Mouse (Mus musculus): ENCODE data around the gene Vsig10l. TPM values are rescaled to one million over a fixed set of nuclear protein-coding genes. Genes with fewer than 3 reads are reported as not detected.
A peak's percentile ranks its signal among the peaks of the same experiment; 100 is the strongest.

Gene Vsig10l
- 3.1 and 5.0 TPM in 2 replicates for polyA plus RNA-seq (2016; fragmentation: Nextera tagmentation; extraction: Ambion mirVana)

DNA sequence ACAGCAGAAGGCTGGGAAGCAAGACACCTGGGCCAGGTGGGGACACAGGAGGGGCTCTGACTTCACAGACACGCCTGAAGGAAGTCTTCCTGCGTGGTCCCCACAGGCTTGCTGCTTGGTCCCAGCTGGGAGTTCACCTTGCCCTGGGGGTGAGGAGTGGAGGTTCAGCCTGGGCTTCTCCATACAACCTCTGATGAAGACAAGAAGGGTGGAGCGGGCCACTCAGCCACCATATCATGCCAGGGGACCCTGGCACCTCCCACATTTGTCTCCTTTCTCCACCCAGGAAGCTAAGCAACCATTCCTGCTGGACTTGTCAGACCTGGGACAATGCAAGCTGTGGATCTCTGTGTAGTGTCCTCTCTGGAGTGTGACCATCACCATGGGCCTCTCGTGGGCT, at the start of gene Vsig10l:
Gene Vsig10l, plus strand, starts transcription at position 301 of the 400 bp plus-strand sequence.
- Histone ChIP-seq H3K9me3 (no peaks in the 10 kb centered on the region), H3K36me3 (replicated peaks) (peaks cover 1% of the 10 kb centered on the region; the same call in 1 of the 2 replicates), H3K4me1 (peaks cover 18% of the 10 kb centered on the region), H3K27me3 (peaks cover 23% of the 10 kb centered on the region), H3K27ac (no peak within 1 kb of the TSS), H3K4me2 (no peak within 1 kb of the TSS), H3K9ac (no peak within 1 kb of the TSS), H3K4me3 (replicated peaks) (no peak within 1 kb of the TSS)
- ATAC-seq (ENCODE audit: low FRiP score) = no peak
- 69% methylated on average over 4 of the region's 4 CpGs for WGBS

GRCm38 (mm10) chr7:43417298-43417697, 45.7 kb upstream of the Vsig10l start:
- H3K9ac ChIP-seq = no peak overlapping the region
- H3K36me3 ChIP-seq (replicated peaks) = no peaks in the 10 kb centered on the region
- H3K27ac ChIP-seq = no peak overlapping the region
- H3K4me2 ChIP-seq = no peak overlapping the region
- 87% methylated on average over 10 of the region's 10 CpGs for WGBS
- H3K9me3 ChIP-seq = peaks cover 3% of the 10 kb centered on the region; the same call in 1 of the 2 replicates
- no peaks in the 10 kb centered on the region for H3K27me3 ChIP-seq
- ATAC-seq (ENCODE audit: low FRiP score) = no peak
- H3K4me1 ChIP-seq = no peaks in the 10 kb centered on the region
- H3K4me3 ChIP-seq (replicated peaks) = no peak overlapping the region

DNA sequence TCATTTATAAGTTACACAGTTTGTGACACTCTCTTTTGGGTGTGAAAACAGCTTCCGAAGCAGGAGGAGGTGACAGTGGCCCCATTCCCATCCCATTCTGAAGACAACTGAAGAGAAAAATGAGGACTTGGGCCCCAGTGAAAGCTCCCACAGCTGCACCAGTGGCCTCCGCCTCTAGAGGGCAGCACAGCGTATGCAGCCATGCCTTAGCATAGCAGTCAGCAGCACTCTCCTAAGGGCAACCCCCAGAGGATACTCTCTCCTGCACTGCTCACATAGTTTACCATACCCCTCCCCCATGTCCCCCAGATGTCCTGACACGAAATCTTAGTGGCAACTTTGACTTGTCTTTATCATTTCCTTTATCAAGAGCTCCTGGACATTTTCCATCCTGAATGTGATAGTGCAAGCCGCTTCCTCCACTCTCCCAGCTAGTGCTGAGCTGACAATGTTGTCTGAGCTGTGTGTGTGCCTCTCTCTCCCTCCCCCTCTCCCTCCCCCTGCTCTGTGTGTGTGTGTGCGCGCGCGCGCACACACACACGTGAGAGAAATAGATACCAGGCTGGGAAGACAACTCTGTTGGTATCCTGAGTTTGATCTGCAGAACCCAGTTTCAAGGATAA, 39.8 kb upstream of the Vsig10l start:
- peak overlapping the region; percentile 31; the same call in 1 of the 2 replicates for H3K4me2 ChIP-seq
- no peak overlapping the region for H3K4me3 ChIP-seq (replicated peaks)

DNA sequence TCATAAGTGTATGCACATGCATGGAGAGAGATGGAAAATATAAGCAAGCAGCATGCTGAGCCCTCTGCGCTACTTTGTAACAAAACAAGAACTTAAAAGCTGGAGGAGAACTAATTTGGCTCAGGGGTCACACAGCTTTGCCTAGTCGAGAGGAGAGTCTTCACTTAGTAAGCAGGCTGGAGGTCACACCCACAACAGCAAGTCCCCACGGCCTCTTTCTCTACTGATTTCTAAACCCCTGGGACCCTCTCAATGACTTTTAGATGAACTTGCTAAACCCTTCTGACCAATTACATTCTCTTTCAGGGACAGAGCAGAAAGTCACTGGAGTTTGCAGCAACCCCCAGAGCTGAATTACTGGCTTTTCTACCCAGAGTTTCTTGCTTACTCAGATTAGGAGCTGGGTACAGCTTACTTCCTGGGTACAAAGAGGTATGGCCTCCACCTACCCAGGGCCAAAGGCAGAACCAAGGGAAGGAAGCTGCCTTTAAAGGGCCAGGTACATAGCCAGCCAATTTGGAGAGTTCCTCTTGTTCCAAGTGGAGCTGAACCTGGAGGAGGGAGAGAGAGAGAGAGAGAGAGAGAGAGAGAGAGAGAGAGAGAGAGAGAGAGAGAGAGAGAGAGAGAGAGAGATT, 38.8 kb upstream of the Vsig10l start:
- Histone ChIP-seq H3K9me3 (no peaks in the 10 kb centered on the region), H3K36me3 (replicated peaks) (no peaks in the 10 kb centered on the region), H3K4me3 (replicated peaks) (no peak overlapping the region), H3K27ac (no peak overlapping the region), H3K9ac (no peak overlapping the region), H3K4me1 (peaks cover 5% of the 10 kb centered on the region), H3K4me2 (no peak overlapping the region), H3K27me3 (no peaks in the 10 kb centered on the region)
- no peak for ATAC-seq (ENCODE audit: low FRiP score)
- 57% methylated on average over 3 of the region's 3 CpGs for WGBS

More for the DNA sequence above, 39.8 kb upstream of the Vsig10l start:
- Histone ChIP-seq H3K9ac (no peak overlapping the region), H3K4me1 (peaks cover 5% of the 10 kb centered on the region), H3K9me3 (no peaks in the 10 kb centered on the region), H3K36me3 (replicated peaks) (no peaks in the 10 kb centered on the region), H3K27ac (no peak overlapping the region), H3K27me3 (no peaks in the 10 kb centered on the region)
- 9% methylated on average over 11 of the region's 11 CpGs for WGBS
- ATAC-seq (ENCODE audit: low FRiP score) = peak; percentile 87

DNA sequence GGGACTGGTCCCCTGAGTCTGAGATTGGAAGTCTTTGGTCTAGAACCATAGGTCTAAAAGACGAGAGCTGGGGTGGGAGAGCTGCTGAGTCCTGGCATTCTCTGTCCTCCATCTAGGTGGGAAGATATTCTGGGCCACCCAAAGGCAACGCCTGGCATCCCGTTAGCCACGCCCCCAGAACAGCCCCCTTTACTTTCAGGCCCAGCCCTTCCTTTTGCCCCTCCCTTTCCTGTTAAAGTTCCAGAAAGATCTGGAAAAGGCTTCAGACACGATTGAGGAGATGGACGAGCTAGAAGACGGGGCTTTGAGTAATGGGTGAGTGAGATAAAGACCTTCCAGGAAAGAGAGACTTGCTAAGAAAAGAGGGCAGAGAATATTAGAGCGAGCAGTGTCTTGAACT, 35.5 kb upstream of the Vsig10l start, which contains the start of gene Lim2:
Gene Lim2, plus strand, starts transcription at position 265 of the 400 bp plus-strand sequence.
- ATAC-seq (ENCODE audit: low FRiP score) = no peak
- H3K4me1 ChIP-seq = peaks cover 5% of the 10 kb centered on the region
- no peak within 1 kb of the TSS for H3K9ac ChIP-seq
- no peaks in the 10 kb centered on the region for H3K9me3 ChIP-seq
- 94% methylated on average over 8 of the region's 8 CpGs for WGBS
- no peaks in the 10 kb centered on the region for H3K36me3 ChIP-seq (replicated peaks)
- no peak within 1 kb of the TSS for H3K27ac ChIP-seq
- no peaks in the 10 kb centered on the region for H3K27me3 ChIP-seq
- no peak within 1 kb of the TSS for H3K4me2 ChIP-seq
- H3K4me3 ChIP-seq (replicated peaks) = no peak within 1 kb of the TSS

DNA sequence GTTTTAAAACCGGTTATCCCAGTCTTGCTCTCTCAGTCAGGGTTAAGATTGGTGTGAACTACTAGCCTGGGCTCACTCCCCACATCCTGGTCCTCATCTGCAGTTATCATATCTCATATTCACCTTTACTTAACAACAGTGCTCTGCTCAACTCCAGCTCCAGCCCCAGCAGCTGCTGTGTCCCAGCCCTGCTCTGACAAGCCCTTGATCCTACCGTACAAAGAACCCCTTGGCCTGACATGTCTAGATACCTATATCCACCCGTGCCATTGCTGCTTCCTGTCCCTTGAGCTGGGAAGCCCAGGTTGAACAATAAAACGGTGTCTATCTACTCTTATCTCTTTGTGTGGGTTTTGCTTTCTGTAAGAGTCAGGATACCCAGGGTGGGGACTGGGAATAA, 33.5 kb upstream of the Vsig10l start:
- Histone ChIP-seq H3K4me2 (no peak overlapping the region), H3K9me3 (no peaks in the 10 kb centered on the region), H3K4me3 (replicated peaks) (no peak overlapping the region), H3K9ac (no peak overlapping the region), H3K27me3 (no peaks in the 10 kb centered on the region), H3K4me1 (no peaks in the 10 kb centered on the region), H3K36me3 (replicated peaks) (no peaks in the 10 kb centered on the region), H3K27ac (no peak overlapping the region)
- WGBS = 59% methylated on average over 4 of the region's 4 CpGs
- no peak for ATAC-seq (ENCODE audit: low FRiP score)

GRCm38 (mm10) chr7:43432891-43433290, 30.1 kb upstream of the Vsig10l start:
- no peaks in the 10 kb centered on the region for H3K36me3 ChIP-seq (replicated peaks)
- no peaks in the 10 kb centered on the region for H3K4me1 ChIP-seq
- no peaks in the 10 kb centered on the region for H3K27me3 ChIP-seq
- no peak overlapping the region for H3K9ac ChIP-seq
- no peaks in the 10 kb centered on the region for H3K9me3 ChIP-seq
- H3K4me3 ChIP-seq (replicated peaks) = no peak overlapping the region
- 82% methylated on average over 4 of the region's 4 CpGs for WGBS
- ATAC-seq (ENCODE audit: low FRiP score) = no peak
- H3K4me2 ChIP-seq = no peak overlapping the region
- H3K27ac ChIP-seq = no peak overlapping the region

GRCm38 (mm10) chr7:43434676-43435075, 28.3 kb upstream of the Vsig10l start:
- WGBS = 91% methylated on average over 5 of the region's 5 CpGs
- H3K4me3 ChIP-seq (replicated peaks) = no peak overlapping the region
- H3K4me2 ChIP-seq = no peak overlapping the region
- ATAC-seq (ENCODE audit: low FRiP score) = no peak
- no peaks in the 10 kb centered on the region for H3K36me3 ChIP-seq (replicated peaks)
- H3K27ac ChIP-seq = no peak overlapping the region
- H3K4me1 ChIP-seq = no peaks in the 10 kb centered on the region
- no peak overlapping the region for H3K9ac ChIP-seq
- H3K27me3 ChIP-seq = 0 out of 2 replicates have a peak, but pooled peaks cover 6% of the 10 kb centered on the region
- no peaks in the 10 kb centered on the region for H3K9me3 ChIP-seq

- no peak for ATAC-seq (ENCODE audit: low FRiP score)
- Histone ChIP-seq H3K27ac (no peak within 1 kb of the TSS), H3K9ac (no peak within 1 kb of the TSS), H3K4me2 (no peak within 1 kb of the TSS), H3K27me3 (0 out of 2 replicates have a peak, but pooled peaks cover 7% of the 10 kb centered on the region), H3K4me1 (no peaks in the 10 kb centered on the region), H3K9me3 (no peaks in the 10 kb centered on the region), H3K36me3 (replicated peaks) (no peaks in the 10 kb centered on the region), H3K4me3 (replicated peaks) (no peak within 1 kb of the TSS)
- WGBS = 82% methylated on average over 10 of the region's 10 CpGs
These were observed 26.4 kb upstream of the Vsig10l start, which contains the start of gene Nkg7 for GRCm38 (mm10) chr7:43436341-43437255. Nkg7 (plus strand) TSS chr7:43437073.

DNA sequence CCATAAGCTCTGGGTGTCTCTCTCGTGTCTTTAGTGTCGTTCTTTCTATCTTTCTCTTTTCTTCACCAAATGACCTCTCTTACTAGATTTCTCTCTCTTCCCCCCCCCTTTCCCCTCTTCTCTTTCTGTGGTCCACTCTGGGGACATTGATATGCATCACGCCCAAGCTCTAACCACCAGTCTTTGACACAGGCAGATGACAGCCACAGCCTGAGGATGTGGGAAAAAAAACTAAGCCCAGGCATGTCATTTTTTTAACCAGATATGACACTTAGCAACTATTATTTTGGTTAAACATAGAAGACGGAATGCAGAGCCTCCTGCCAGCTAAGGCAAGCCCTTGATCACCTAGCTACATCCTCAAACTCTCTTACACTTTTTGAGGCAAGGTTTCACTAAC, 24.3 kb upstream of the Vsig10l start:
- WGBS = 85% methylated on average over 4 of the region's 4 CpGs
- H3K27me3 ChIP-seq = 0 out of 2 replicates have a peak, but pooled peaks cover 7% of the 10 kb centered on the region
- H3K9me3 ChIP-seq = no peaks in the 10 kb centered on the region
- no peak overlapping the region for H3K9ac ChIP-seq
- H3K4me1 ChIP-seq = peaks cover 7% of the 10 kb centered on the region; the same call in 1 of the 2 replicates
- no peak for ATAC-seq (ENCODE audit: low FRiP score)
- no peak overlapping the region for H3K27ac ChIP-seq
- no peak overlapping the region for H3K4me2 ChIP-seq
- no peaks in the 10 kb centered on the region for H3K36me3 ChIP-seq (replicated peaks)
- H3K4me3 ChIP-seq (replicated peaks) = no peak overlapping the region

DNA sequence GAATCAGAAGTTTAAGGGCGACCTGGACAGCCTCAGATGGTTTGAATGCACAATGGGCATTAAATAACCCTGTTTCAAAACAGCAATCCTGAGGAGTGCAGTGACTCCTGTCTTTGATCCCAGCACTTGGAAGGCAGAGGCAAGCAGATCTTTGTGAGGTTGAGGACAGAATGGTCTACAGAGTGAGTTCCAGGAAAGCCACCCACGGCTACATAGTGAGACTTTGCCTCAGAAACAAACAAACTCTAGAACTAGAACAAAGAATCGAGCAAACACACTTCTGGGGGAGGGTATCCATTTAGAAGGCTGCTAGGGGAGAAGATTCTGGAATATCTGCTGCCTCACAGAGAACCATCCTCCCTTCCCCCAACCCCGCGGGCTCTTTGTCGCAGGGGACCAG, 22.5 kb upstream of the Vsig10l start, which contains the start of gene Cldnd2:
Gene Cldnd2, plus strand, starts transcription at position 301 of the 400 bp plus-strand sequence.
- no peak within 1 kb of the TSS for H3K4me3 ChIP-seq (replicated peaks)
- 0 out of 2 replicates have a peak, but pooled peaks cover 7% of the 10 kb centered on the region for H3K27me3 ChIP-seq
- ATAC-seq (ENCODE audit: low FRiP score) = no peak
- 88% methylated on average over 6 of the region's 6 CpGs for WGBS
- peaks cover 19% of the 10 kb centered on the region for H3K4me1 ChIP-seq
- H3K27ac ChIP-seq = no peak within 1 kb of the TSS
- no peak within 1 kb of the TSS for H3K4me2 ChIP-seq
- no peaks in the 10 kb centered on the region for H3K36me3 ChIP-seq (replicated peaks)
- H3K9me3 ChIP-seq = no peaks in the 10 kb centered on the region
- no peak within 1 kb of the TSS for H3K9ac ChIP-seq

GRCm38 (mm10) chr7:43441071-43441470, 21.9 kb upstream of the Vsig10l start:
- H3K27ac ChIP-seq = no peak overlapping the region
- H3K36me3 ChIP-seq (replicated peaks) = no peaks in the 10 kb centered on the region
- ATAC-seq (ENCODE audit: low FRiP score) = no peak
- no peak overlapping the region for H3K4me2 ChIP-seq
- 88% methylated on average over 3 of the region's 3 CpGs for WGBS
- no peak overlapping the region for H3K9ac ChIP-seq
- 0 out of 2 replicates have a peak, but pooled peaks cover 7% of the 10 kb centered on the region for H3K27me3 ChIP-seq
- no peak overlapping the region for H3K4me3 ChIP-seq (replicated peaks)
- peaks cover 19% of the 10 kb centered on the region for H3K4me1 ChIP-seq
- no peaks in the 10 kb centered on the region for H3K9me3 ChIP-seq
